Mouse (Mus musculus): ENCODE measurements around the gene Ctsd. TPM values are rescaled to one million over a fixed set of nuclear protein-coding genes. Genes with fewer than 3 reads are reported as not detected.
A peak's percentile ranks its signal among the peaks of the same experiment; 100 is the strongest.

The Ctsd gene
- polyA plus RNA-seq (2015; fragmentation: Nextera tagmentation; extraction: Ambion mirVana) = 294 and 312 TPM in 2 replicates

GRCm38 (mm10) chr7:142387419-142388148, at the start of gene Ctsd:
Ctsd (minus strand) TSS chr7:142388038.
- ATAC-seq (replicated peaks; ENCODE audit: low FRiP score) = peak; percentile 97
- H3K36me3 ChIP-seq = peaks cover 28% of the 10 kb centered on the region
- H3K4me3 ChIP-seq (replicated peaks) = peak within 1 kb of the TSS; percentile 72
- WGBS = under 1% methylated on average over 55 of the region's 55 CpGs
- H3K27me3 ChIP-seq = no peaks in the 10 kb centered on the region
- peak within 1 kb of the TSS; percentile 76 for H3K27ac ChIP-seq
- H3K4me2 ChIP-seq = peak within 1 kb of the TSS; percentile 89
- H3K4me1 ChIP-seq = peaks cover 22% of the 10 kb centered on the region
- H3K9me3 ChIP-seq (replicated peaks) = no peaks in the 10 kb centered on the region
- peak within 1 kb of the TSS; percentile 77 for H3K9ac ChIP-seq

GRCm38 (mm10) chr7:142437324-142437723, 49.5 kb upstream of the Ctsd start:
- WGBS = 85% methylated on average over 5 of the region's 5 CpGs
- H3K27ac ChIP-seq = 0 out of 2 replicates have a peak overlapping the region, but pooled peaks have one; percentile 15
- ATAC-seq (replicated peaks; ENCODE audit: low FRiP score) = no peak

DNA sequence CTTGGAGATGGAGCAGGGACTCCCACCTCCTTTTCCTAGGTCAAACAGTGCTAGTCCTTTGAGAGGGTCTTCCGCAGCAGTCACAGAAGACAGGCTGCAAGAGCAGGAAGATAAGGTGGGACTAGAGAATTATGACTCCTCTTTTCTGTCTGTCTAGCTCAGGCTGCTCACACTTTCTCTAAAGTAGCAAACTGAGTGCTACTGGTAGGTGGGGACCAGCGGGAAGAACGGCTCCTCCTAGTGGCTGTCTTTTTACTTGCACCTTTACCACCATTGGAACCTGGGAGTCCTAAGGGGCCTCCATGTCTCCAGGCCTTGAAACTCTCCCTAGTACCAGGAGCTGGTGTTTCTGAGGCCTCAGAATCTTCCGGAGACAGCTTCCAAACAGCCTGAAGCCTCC, 47.7 kb upstream of the Ctsd start:
- Histone ChIP-seq H3K27me3 (no peaks in the 10 kb centered on the region), H3K4me2 (no peak overlapping the region), H3K36me3 (no peaks in the 10 kb centered on the region), H3K9me3 (replicated peaks) (no peaks in the 10 kb centered on the region), H3K4me3 (replicated peaks) (no peak overlapping the region), H3K4me1 (peaks cover 31% of the 10 kb centered on the region), H3K9ac (no peak overlapping the region), H3K27ac (no peak overlapping the region)
- 19% methylated on average over 4 of the region's 4 CpGs for WGBS
- ATAC-seq (replicated peaks; ENCODE audit: low FRiP score) = peak; percentile 52; the same call in 1 of the 2 replicates

More at GRCm38 (mm10) chr7:142437324-142437723, 49.5 kb upstream of the Ctsd start:
- H3K9ac ChIP-seq = no peak overlapping the region
- no peak overlapping the region for H3K4me3 ChIP-seq (replicated peaks)
- no peak overlapping the region for H3K4me2 ChIP-seq
- H3K4me1 ChIP-seq = peaks cover 39% of the 10 kb centered on the region
- no peaks in the 10 kb centered on the region for H3K9me3 ChIP-seq (replicated peaks)
- no peaks in the 10 kb centered on the region for H3K36me3 ChIP-seq
- H3K27me3 ChIP-seq = no peaks in the 10 kb centered on the region

- ATAC-seq (replicated peaks; ENCODE audit: low FRiP score) = no peak
- no peak within 1 kb of the TSS for H3K9ac ChIP-seq
- H3K4me2 ChIP-seq = no peak within 1 kb of the TSS
- 82% methylated on average over 10 of the region's 10 CpGs for WGBS
- H3K27ac ChIP-seq = peak within 1 kb of the TSS; percentile 57
- no peaks in the 10 kb centered on the region for H3K36me3 ChIP-seq
- peaks cover 40% of the 10 kb centered on the region for H3K4me1 ChIP-seq
- H3K4me3 ChIP-seq (replicated peaks) = no peak within 1 kb of the TSS
- H3K27me3 ChIP-seq = no peaks in the 10 kb centered on the region
- no peaks in the 10 kb centered on the region for H3K9me3 ChIP-seq (replicated peaks)
Observed at GRCm38 (mm10) chr7:142434137-142434865, 46.5 kb upstream of the Ctsd start, which contains the start of gene Syt8. Syt8 (plus strand) TSS chr7:142434850.

GRCm38 (mm10) chr7:142433623-142434022, 45.8 kb upstream of the Ctsd start:
- Histone ChIP-seq H3K9ac (no peak overlapping the region), H3K36me3 (no peaks in the 10 kb centered on the region), H3K9me3 (replicated peaks) (no peaks in the 10 kb centered on the region), H3K4me3 (replicated peaks) (no peak overlapping the region), H3K4me2 (no peak overlapping the region), H3K27me3 (no peaks in the 10 kb centered on the region), H3K4me1 (peaks cover 40% of the 10 kb centered on the region), H3K27ac (peak overlapping the region; percentile 46)
- WGBS = 44% methylated on average over 19 of the region's 19 CpGs
- no peak for ATAC-seq (replicated peaks; ENCODE audit: low FRiP score)

DNA sequence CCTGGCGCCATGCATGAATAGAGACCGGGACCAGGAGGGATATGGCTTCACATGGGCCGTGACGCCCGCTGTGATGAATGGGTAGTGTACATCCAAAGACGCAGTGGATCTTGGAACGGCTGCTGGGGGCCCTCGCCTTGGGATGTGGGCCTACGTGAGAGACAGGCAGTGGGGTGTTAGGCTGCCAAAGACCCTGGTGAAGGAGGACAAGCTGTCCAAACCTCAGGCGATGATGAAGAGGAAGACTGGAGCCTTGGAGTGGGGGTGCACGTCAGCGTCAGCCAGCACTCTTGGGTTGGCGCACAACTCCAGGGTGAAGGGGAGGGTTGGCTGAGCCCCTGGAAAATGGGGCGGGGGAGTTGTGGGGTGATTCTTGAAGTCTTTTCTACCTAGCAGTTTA, 43.3 kb upstream of the Ctsd start:
- Histone ChIP-seq H3K9me3 (replicated peaks) (no peaks in the 10 kb centered on the region), H3K9ac (no peak overlapping the region), H3K27me3 (no peaks in the 10 kb centered on the region), H3K27ac (no peak overlapping the region), H3K36me3 (no peaks in the 10 kb centered on the region), H3K4me2 (no peak overlapping the region), H3K4me3 (replicated peaks) (no peak overlapping the region), H3K4me1 (peaks cover 45% of the 10 kb centered on the region)
- ATAC-seq (replicated peaks; ENCODE audit: low FRiP score) = no peak
- WGBS = 83% methylated on average over 14 of the region's 14 CpGs

DNA sequence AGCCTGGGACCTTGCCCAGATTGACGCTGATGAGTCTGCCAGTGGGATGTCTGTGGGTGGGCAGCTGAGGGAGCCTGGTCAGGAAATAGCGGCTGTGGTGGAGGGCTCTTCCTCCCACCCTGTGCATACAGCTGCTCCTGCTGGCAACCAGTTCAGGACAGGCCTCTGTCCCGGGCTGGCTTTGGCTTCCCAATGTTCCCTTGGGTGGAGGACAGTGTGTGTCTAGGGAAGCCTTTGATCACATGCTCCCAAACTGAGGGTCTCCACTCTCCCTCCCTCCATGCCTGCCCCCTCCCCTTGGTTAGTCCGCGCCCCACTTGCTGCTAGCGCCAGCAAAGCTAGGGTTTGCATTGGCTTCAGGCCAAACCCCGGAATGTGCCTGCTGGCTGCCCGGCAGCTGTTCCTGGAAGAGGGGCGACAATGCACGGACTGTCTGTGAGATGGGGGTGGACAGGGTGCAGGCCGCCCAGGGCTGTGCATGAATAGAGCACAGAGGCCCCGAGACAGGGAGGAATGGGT, 42.4 kb upstream of the Ctsd start:
- Histone ChIP-seq H3K4me2 (no peak overlapping the region), H3K27me3 (no peaks in the 10 kb centered on the region), H3K9ac (no peak overlapping the region), H3K36me3 (no peaks in the 10 kb centered on the region), H3K9me3 (replicated peaks) (no peaks in the 10 kb centered on the region), H3K27ac (peak overlapping the region; percentile 49), H3K4me1 (peaks cover 50% of the 10 kb centered on the region), H3K4me3 (replicated peaks) (no peak overlapping the region)
- 44% methylated on average over 12 of the region's 12 CpGs for WGBS
- ATAC-seq (replicated peaks; ENCODE audit: low FRiP score) = 0 out of 2 replicates have a peak, but pooled peaks have one; percentile 30

GRCm38 (mm10) chr7:142428213-142428612, 40.4 kb upstream of the Ctsd start:
- no peak for ATAC-seq (replicated peaks; ENCODE audit: low FRiP score)
- H3K27ac ChIP-seq = no peak overlapping the region
- WGBS = 10% methylated on average over 7 of the region's 7 CpGs

DNA sequence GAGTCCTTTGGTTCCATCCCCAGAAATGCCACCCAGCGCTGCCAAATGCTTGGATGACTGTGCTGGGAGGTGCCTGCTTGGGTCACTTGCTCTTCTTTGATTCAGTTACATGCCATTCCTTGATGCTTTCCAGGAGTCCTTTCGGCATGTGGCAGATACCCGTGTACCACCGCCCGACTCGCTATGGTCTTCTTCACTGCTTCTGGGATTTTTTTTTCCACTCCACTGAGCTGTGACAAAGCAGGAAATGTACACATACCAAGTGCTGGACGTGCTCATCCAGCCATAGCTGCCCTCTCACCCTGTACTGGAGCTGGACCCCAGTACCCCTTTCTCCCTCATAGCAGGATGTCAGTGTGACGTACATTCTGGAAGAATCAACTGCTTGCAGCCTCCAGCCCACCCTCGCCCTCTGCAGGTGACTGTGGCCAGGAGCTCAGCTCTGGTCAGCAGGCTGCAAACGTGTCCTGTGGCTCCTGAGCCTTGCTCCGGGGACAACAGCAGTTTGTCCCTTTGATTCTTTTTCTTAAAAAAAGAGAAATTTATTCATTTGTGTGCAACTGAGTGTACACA, 37.9 kb upstream of the Ctsd start:
- peak; percentile 65 for ATAC-seq (replicated peaks; ENCODE audit: low FRiP score)
- H3K9ac ChIP-seq = no peak overlapping the region
- H3K36me3 ChIP-seq = no peaks in the 10 kb centered on the region
- H3K4me1 ChIP-seq = peaks cover 34% of the 10 kb centered on the region
- H3K9me3 ChIP-seq (replicated peaks) = no peaks in the 10 kb centered on the region
- H3K27me3 ChIP-seq = no peaks in the 10 kb centered on the region
- H3K27ac ChIP-seq = no peak overlapping the region
- H3K4me2 ChIP-seq = peak overlapping the region; percentile 13; the same call in 1 of the 2 replicates
- 32% methylated on average over 11 of the region's 11 CpGs for WGBS
- H3K4me3 ChIP-seq (replicated peaks) = no peak overlapping the region

More at GRCm38 (mm10) chr7:142428213-142428612, 40.4 kb upstream of the Ctsd start:
- Histone ChIP-seq H3K4me2 (no peak overlapping the region), H3K4me1 (peaks cover 38% of the 10 kb centered on the region), H3K9me3 (replicated peaks) (no peaks in the 10 kb centered on the region), H3K4me3 (replicated peaks) (no peak overlapping the region), H3K27me3 (no peaks in the 10 kb centered on the region), H3K36me3 (no peaks in the 10 kb centered on the region), H3K9ac (no peak overlapping the region)

DNA sequence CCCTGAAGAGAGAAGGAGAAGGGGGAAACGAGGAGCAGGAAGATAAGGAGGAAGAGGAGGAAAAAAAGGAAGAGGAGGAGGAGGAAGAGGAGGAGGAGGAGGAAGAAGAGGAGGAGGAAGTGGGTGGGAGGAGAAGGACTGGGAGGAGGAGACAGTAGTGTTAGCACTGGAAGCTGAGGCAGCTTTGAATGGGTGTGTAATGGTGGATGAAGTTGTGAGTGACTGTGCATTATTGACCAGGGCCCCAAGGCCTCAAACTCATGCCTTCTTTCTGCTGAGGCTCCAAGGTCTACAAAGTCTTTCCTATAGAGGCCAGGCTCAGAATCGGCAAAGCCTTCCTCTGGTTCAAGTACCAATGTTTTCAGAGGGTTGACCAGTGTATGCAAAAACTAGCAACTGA, 34.0 kb upstream of the Ctsd start:
- no peak overlapping the region for H3K27ac ChIP-seq
- ATAC-seq (replicated peaks; ENCODE audit: low FRiP score) = no peak
- 78% methylated on average over 2 of the region's 2 CpGs for WGBS
- H3K9me3 ChIP-seq (replicated peaks) = no peaks in the 10 kb centered on the region
- H3K27me3 ChIP-seq = no peaks in the 10 kb centered on the region
- no peaks in the 10 kb centered on the region for H3K36me3 ChIP-seq
- peaks cover 15% of the 10 kb centered on the region for H3K4me1 ChIP-seq
- H3K4me3 ChIP-seq (replicated peaks) = no peak overlapping the region
- H3K4me2 ChIP-seq = no peak overlapping the region
- H3K9ac ChIP-seq = no peak overlapping the region

DNA sequence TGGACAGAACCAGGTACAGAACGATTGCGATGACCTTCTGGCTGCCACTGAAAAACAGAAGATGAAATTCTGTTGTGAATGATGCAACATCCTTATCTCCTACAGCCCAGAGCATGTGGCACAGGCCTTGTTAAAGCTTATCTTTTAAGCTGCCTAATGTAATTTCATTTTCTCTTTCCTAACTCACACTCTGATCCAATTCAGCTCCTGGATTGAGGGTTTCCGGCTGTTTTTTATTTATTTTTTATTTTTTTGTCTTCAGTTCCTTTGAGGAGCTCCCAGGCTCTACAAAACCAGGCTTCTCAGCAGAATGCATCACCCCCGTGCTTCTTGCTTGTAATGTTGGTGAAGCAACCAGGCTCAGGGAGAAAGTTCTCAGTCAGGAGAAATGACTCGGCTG, 32.0 kb upstream of the Ctsd start:
- Histone ChIP-seq H3K9ac (no peak overlapping the region), H3K27me3 (no peaks in the 10 kb centered on the region), H3K4me1 (no peaks in the 10 kb centered on the region), H3K9me3 (replicated peaks) (no peaks in the 10 kb centered on the region), H3K4me2 (no peak overlapping the region), H3K4me3 (replicated peaks) (no peak overlapping the region), H3K36me3 (no peaks in the 10 kb centered on the region), H3K27ac (no peak overlapping the region)
- no peak for ATAC-seq (replicated peaks; ENCODE audit: low FRiP score)
- 77% methylated on average over 5 of the region's 5 CpGs for WGBS

DNA sequence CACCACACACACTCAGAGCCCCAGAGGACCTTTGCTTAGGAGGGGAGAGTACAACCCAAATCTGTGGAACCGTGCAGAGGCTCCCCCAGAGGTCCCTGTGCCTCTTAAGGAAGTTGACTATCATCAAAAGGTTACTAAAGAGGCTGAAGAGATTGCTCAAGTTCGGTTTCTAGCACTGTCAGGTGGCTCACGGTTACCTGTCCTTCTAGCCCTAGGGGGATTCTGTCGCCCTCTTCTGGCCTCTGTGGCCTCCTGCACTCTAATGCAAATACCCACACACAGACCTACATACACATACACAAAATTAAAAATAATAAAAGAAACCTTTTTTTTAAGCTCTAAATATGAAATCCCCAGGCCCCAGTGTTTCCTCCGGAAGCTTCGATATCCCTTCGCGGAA, 30.8 kb upstream of the Ctsd start:
- no peaks in the 10 kb centered on the region for H3K9me3 ChIP-seq (replicated peaks)
- no peak overlapping the region for H3K4me3 ChIP-seq (replicated peaks)
- no peak for ATAC-seq (replicated peaks; ENCODE audit: low FRiP score)
- H3K4me1 ChIP-seq = no peaks in the 10 kb centered on the region
- H3K36me3 ChIP-seq = no peaks in the 10 kb centered on the region
- H3K27ac ChIP-seq = no peak overlapping the region
- no peak overlapping the region for H3K9ac ChIP-seq
- WGBS = 91% methylated on average over 8 of the region's 8 CpGs
- no peak overlapping the region for H3K4me2 ChIP-seq
- no peaks in the 10 kb centered on the region for H3K27me3 ChIP-seq
